Mouse (Mus musculus): ENCODE results near the gene Mzf1. TPM values are rescaled to one million over a fixed set of nuclear protein-coding genes. Genes with fewer than 3 reads are reported as not detected.

The Mzf1 gene
- polyA plus RNA-seq, 1 experiment = 0.90 TPM

DNA sequence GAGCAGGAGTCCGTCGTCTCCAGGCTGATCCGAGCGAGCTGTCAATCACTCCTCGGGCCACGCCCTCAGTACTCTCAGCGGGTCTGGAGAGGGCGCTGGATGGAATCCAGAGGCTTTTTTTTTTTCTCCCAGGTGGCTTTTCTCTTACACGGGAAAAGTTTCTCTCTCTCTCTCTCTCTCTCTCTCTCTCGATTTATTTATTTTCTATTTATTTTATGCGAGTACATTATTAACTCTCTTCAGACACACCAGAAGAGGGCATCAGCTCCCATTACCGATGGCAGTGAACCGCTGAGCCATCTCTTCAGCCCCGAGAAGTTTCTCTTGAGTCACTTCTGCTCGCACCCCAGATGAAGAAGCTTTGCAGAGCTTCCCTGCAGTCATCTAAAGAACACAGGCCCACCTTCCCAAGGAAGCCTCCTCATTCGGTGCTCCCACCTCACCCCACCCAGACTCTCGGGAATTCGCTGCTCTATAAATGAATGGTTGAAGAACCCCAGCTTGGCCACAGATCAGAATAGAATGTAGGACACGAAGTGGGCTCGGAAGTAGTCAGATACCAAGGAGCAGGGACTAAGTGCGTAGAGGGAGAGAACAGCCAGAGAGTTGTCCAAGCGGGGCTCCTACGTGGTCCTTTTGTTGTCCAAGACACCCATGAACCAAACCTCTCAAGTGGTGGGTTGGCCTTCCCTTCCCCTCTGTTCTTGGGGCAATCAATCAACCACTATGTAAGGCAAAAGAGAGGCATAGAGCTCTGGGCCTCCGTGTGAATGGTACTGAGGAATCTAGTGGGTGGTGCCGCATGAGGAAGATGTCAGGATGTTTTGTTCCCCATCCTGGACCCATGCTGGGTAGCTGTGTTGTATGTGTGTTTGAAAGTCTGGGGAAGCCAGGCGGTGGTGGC lies 44.3 kb downstream of the Mzf1 start, which contains the start of gene Zbtb45:
Zbtb45 (minus strand) TSS at position 30 of the 904 bp plus-strand sequence.
- Histone ChIP-seq H3K4me3 (ENCODE audit: low read depth, low read length) (peak within 1 kb of the TSS; percentile 97), H3K36me3 (ENCODE audit: control insufficient read depth, insufficient read depth, low read length, poor library complexity, severe bottlenecking) (no peaks in the 10 kb centered on the region), H3K9ac (ENCODE audit: low read depth, poor library complexity, severe bottlenecking) (peak within 1 kb of the TSS; percentile 92), H3K4me1 (ENCODE audit: control insufficient read depth, insufficient read depth, low read length) (peaks cover 1% of the 10 kb centered on the region), H3K9me3 (replicated peaks; ENCODE audit: control insufficient read depth, insufficient read depth, low read length, poor library complexity, severe bottlenecking) (no peaks in the 10 kb centered on the region), H3K27me3 (ENCODE audit: control insufficient read depth, insufficient read depth, low read length, poor library complexity, severe bottlenecking) (no peaks in the 10 kb centered on the region), H3K27ac (ENCODE audit: insufficient read depth, low read length) (peak within 1 kb of the TSS; percentile 98)
- TF ChIP-seq EP300 (IDR thresholded peaks at IDR 0.05; ENCODE audit: insufficient read depth, low read depth, low read length) (no peak), CTCF (IDR thresholded peaks at IDR 0.05; ENCODE audit: low read depth, low read length) (no peak), POLR2A (IDR thresholded peaks at IDR 0.05; ENCODE audit: insufficient read depth, low read length) (no peak)

DNA sequence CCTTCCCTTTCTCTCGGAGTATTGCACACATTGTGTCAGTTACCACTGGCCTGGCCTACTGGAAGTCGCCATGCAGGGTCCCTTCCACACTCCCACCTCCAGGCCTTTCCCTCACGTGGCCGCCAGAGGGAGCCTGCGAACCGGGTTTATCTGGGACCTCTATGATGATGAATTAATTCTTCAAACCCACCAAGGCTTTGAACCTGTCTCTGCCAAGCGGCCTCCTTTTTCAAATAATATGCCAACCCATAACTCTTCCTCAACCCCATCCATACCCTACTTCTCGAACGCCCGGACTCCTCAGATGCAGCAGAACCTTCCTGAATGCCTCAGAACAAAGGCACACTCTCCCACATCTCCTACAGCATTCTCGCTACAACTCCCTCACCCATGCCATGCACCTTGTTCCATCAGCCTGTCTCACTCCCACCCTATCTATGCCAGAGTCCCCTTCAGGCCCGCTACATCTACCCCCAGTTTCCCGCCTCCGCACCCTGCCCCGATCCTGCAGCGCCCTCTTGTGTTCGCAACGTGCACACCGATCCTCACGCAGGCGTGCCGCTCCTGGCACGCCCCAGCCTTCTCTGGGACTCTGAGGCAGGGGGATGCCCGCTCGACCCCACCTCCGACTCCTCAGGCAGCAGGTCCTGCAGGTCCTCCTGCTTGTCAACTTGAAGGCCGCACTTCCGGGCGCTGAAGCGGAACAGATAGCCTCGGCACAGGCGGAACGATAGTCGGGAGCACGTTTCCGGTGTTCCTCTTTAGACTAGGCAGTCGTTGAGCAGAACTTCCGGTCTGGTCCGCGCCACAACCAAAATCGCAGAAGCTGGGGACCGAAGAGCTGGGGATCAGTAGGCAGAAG lies 45.2 kb downstream of the Mzf1 start:
- no peaks in the 10 kb centered on the region for H3K9me3 ChIP-seq (replicated peaks; ENCODE audit: control insufficient read depth, insufficient read depth, low read length, poor library complexity, severe bottlenecking)
- H3K9ac ChIP-seq (ENCODE audit: low read depth, poor library complexity, severe bottlenecking) = peak overlapping the region; percentile 92
- H3K4me1 ChIP-seq (ENCODE audit: control insufficient read depth, insufficient read depth, low read length) = no peaks in the 10 kb centered on the region
- TF ChIP-seq POLR2A (IDR thresholded peaks at IDR 0.05; ENCODE audit: insufficient read depth, low read length) (no peak), CTCF (IDR thresholded peaks at IDR 0.05; ENCODE audit: low read depth, low read length) (peak; percentile 87), EP300 (IDR thresholded peaks at IDR 0.05; ENCODE audit: insufficient read depth, low read depth, low read length) (0 out of 2 replicates have a peak, but pooled peaks have one; percentile 10)
- H3K27ac ChIP-seq (ENCODE audit: insufficient read depth, low read length) = peak overlapping the region; percentile 98
- peak overlapping the region; percentile 97 for H3K4me3 ChIP-seq (ENCODE audit: low read depth, low read length)
- H3K27me3 ChIP-seq (ENCODE audit: control insufficient read depth, insufficient read depth, low read length, poor library complexity, severe bottlenecking) = no peaks in the 10 kb centered on the region
- H3K36me3 ChIP-seq (ENCODE audit: control insufficient read depth, insufficient read depth, low read length, poor library complexity, severe bottlenecking) = no peaks in the 10 kb centered on the region

DNA sequence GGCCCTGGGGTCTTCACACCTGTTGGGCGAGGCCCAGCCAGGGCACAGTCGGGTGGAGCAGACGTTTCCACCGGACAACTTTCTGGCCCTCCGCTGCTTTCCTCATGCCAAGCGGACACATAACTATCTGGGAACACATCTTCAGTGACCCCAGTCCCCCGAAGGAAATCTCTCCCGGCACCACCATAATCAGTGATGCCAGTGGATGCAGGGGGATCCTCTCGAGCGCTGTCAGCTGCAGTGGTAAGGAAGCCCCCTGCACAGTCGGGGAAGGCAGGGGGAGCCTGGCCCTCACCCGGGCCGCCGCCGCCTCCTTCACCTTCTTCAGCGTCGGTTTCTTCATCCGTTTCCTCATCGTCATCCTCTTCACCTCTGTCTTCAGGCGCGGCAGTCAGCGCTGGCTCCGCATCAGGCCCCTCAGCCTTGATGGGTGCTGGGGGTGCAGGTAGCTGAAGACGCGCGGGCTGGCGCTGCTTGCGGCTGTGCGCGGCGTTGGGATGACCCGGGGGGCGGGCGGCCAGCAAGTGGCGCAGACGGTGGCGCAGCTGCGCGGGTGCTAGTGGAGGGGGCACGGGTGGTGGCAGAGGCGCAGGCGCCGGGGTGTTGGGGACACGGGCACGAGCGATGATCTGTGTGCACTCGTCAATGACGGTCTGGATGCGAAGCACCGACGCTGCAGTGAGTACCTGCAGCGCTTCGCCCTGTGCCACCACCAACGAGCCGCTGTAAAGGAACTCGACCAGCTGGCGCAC lies 47.0 kb downstream of the Mzf1 start:
- no peak overlapping the region for H3K27ac ChIP-seq (ENCODE audit: insufficient read depth, low read length)
- peak overlapping the region; percentile 55 for H3K4me3 ChIP-seq (ENCODE audit: low read depth, low read length)
- H3K9ac ChIP-seq (ENCODE audit: low read depth, poor library complexity, severe bottlenecking) = peak overlapping the region; percentile 92
- H3K27me3 ChIP-seq (ENCODE audit: control insufficient read depth, insufficient read depth, low read length, poor library complexity, severe bottlenecking) = no peaks in the 10 kb centered on the region
- no peak for TF ChIP-seq CTCF (IDR thresholded peaks at IDR 0.05; ENCODE audit: low read depth, low read length)
- TF ChIP-seq POLR2A (IDR thresholded peaks at IDR 0.05; ENCODE audit: insufficient read depth, low read length) = no peak
- TF ChIP-seq EP300 (IDR thresholded peaks at IDR 0.05; ENCODE audit: insufficient read depth, low read depth, low read length) = no peak
- no peaks in the 10 kb centered on the region for H3K9me3 ChIP-seq (replicated peaks; ENCODE audit: control insufficient read depth, insufficient read depth, low read length, poor library complexity, severe bottlenecking)
- H3K4me1 ChIP-seq (ENCODE audit: control insufficient read depth, insufficient read depth, low read length) = no peaks in the 10 kb centered on the region
- no peaks in the 10 kb centered on the region for H3K36me3 ChIP-seq (ENCODE audit: control insufficient read depth, insufficient read depth, low read length, poor library complexity, severe bottlenecking)

DNA sequence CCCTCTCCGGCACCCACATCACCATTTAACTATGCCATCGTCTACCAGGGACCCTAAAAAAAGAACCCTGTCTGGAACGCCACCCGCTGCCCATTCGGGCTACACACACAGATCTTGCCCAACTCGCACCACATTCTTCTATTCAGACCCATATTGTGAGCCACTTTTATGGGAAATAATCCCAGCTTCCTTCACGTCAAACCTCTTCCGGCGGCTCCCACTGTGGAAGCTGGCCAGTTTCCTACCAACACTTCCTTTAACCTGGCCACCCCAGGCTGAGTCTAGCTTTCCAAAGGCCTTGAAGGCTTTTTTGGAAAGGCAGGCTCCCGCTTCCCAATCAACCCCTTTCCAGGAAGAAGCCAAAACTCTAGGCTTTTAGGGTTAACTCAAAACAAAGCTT lies 48.0 kb downstream of the Mzf1 start:
- H3K9ac ChIP-seq (ENCODE audit: low read depth, poor library complexity, severe bottlenecking) = peak overlapping the region; percentile 92
- H3K4me1 ChIP-seq (ENCODE audit: control insufficient read depth, insufficient read depth, low read length) = no peaks in the 10 kb centered on the region
- no peaks in the 10 kb centered on the region for H3K36me3 ChIP-seq (ENCODE audit: control insufficient read depth, insufficient read depth, low read length, poor library complexity, severe bottlenecking)
- no peaks in the 10 kb centered on the region for H3K9me3 ChIP-seq (replicated peaks; ENCODE audit: control insufficient read depth, insufficient read depth, low read length, poor library complexity, severe bottlenecking)
- H3K27ac ChIP-seq (ENCODE audit: insufficient read depth, low read length) = no peak overlapping the region
- peak overlapping the region; percentile 55 for H3K4me3 ChIP-seq (ENCODE audit: low read depth, low read length)
- TF ChIP-seq CTCF (IDR thresholded peaks at IDR 0.05; ENCODE audit: low read depth, low read length) (no peak), EP300 (IDR thresholded peaks at IDR 0.05; ENCODE audit: insufficient read depth, low read depth, low read length) (no peak), POLR2A (IDR thresholded peaks at IDR 0.05; ENCODE audit: insufficient read depth, low read length) (no peak)
- no peaks in the 10 kb centered on the region for H3K27me3 ChIP-seq (ENCODE audit: control insufficient read depth, insufficient read depth, low read length, poor library complexity, severe bottlenecking)

DNA sequence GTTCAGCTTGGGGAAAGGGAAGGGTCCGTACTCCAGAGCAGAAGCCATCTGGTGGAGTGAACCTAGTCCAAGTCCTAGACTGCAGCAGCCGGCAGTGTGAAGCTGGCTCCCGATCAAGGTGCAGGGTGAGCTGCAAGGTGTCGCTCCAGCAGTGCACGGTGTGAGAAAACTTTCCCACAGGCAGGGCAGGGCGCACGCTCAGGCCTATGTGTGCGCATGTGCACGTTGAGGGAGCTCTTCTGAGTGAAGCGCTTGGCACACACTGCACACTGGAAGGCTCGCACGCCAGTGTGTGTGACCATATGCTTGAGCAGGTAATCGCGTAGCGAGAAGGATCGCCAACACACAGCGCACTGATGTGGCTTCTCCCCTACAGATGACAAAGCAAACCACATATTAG lies 48.6 kb downstream of the Mzf1 start:
- no peaks in the 10 kb centered on the region for H3K27me3 ChIP-seq (ENCODE audit: control insufficient read depth, insufficient read depth, low read length, poor library complexity, severe bottlenecking)
- peak overlapping the region; percentile 92 for H3K9ac ChIP-seq (ENCODE audit: low read depth, poor library complexity, severe bottlenecking)
- H3K9me3 ChIP-seq (replicated peaks; ENCODE audit: control insufficient read depth, insufficient read depth, low read length, poor library complexity, severe bottlenecking) = no peaks in the 10 kb centered on the region
- TF ChIP-seq CTCF (IDR thresholded peaks at IDR 0.05; ENCODE audit: low read depth, low read length) (no peak), POLR2A (IDR thresholded peaks at IDR 0.05; ENCODE audit: insufficient read depth, low read length) (no peak), EP300 (IDR thresholded peaks at IDR 0.05; ENCODE audit: insufficient read depth, low read depth, low read length) (no peak)
- no peaks in the 10 kb centered on the region for H3K36me3 ChIP-seq (ENCODE audit: control insufficient read depth, insufficient read depth, low read length, poor library complexity, severe bottlenecking)
- no peak overlapping the region for H3K27ac ChIP-seq (ENCODE audit: insufficient read depth, low read length)
- peak overlapping the region; percentile 55 for H3K4me3 ChIP-seq (ENCODE audit: low read depth, low read length)
- H3K4me1 ChIP-seq (ENCODE audit: control insufficient read depth, insufficient read depth, low read length) = no peaks in the 10 kb centered on the region

All from ES-Bruce4 (cell line).